Mouse (Mus musculus) adrenal gland, postnatal 4 days (tissue): ENCODE results near the gene Prdx2. TPM values are rescaled to one million over a fixed set of nuclear protein-coding genes. Genes with fewer than 3 reads are reported as not detected.

Experiments used
- DNase-seq, 2 experiments: peaks; one replicate each; pipeline ENCODE4 v3.0.0; 2021 to 2022; ENCODE audit warnings: low spot score in 2 of 2, mixed read lengths in 2 of 2
- microRNA-seq: library from miRNA; unstranded; fragments of <30 nt; microRNA quantifications from one replicate; pipeline ENCODE4 v1.2.0, GENCODE M21; 2021
- total RNA-seq, 2 experiments: library from RNA; stranded (reverse); gene quantifications; 2 replicates each; pipeline ENCODE4 v1.2.3; 2021

Prdx2 gene
- total RNA-seq, 2 experiments from 2014 or later: 617 to 655 TPM

GRCm38 (mm10) chr8:84995680-84996079 lies 26.3 kb downstream of the Prdx2 start:
- DNase-seq: no peak

- no peak for DNase-seq
Observed at GRCm38 (mm10) chr8:84996978-84997377, 27.6 kb downstream of the Prdx2 start.

- peak; percentile 71 to 76 for DNase-seq
Observed at GRCm38 (mm10) chr8:84997649-84998295, 28.4 kb downstream of the Prdx2 start.

GRCm38 (mm10) chr8:85007686-85008085 lies 38.3 kb downstream of the Prdx2 start:
- DNase-seq: no peak

GRCm38 (mm10) chr8:85011242-85011641 lies 41.9 kb downstream of the Prdx2 start:
- no peak for DNase-seq

- peak in 1 of 2 experiments; percentile 56 for DNase-seq
Observed at GRCm38 (mm10) chr8:85013230-85013840, 43.9 kb downstream of the Prdx2 start.

GRCm38 (mm10) chr8:85014431-85014830 lies 45.0 kb downstream of the Prdx2 start, which contains the start of gene Best2:
Best2 (minus strand) TSS chr8:85014531.
- no peak for DNase-seq

GRCm38 (mm10) chr8:85016724-85017123 lies 47.3 kb downstream of the Prdx2 start:
- no peak for DNase-seq

- DNase-seq: no peak
Observed at GRCm38 (mm10) chr8:85017209-85017608, 47.8 kb downstream of the Prdx2 start.

- DNase-seq: no peak
Observed at GRCm38 (mm10) chr8:85021514-85022055, 52.2 kb downstream of the Prdx2 start.

- no peak for DNase-seq
Observed at GRCm38 (mm10) chr8:85023846-85024245, 54.5 kb downstream of the Prdx2 start.

Small RNA genes lying within 50 kb of the gene (microRNA-seq; reads per million reads assigned to microRNA genes)
- gene Gm24197: not detected

Other genes with a start within 250 kb of the Prdx2 start
- 1 to 10 TPM; 1.2 TPM for gene G430095P16Rik, start 246.6 kb upstream of the Prdx2 start, total RNA-seq
- gene Nfix, start 169.2 kb upstream of the Prdx2 start, total RNA-seq: 100 to 1,000 TPM; 134 to 137 TPM
- gene Dand5, start 146.8 kb upstream of the Prdx2 start, total RNA-seq: 1 to 10 TPM; 5.7 to 6.7 TPM
- 10 to 100 TPM; 46.9 to 48.0 TPM for gene Gadd45gip1, start 138.1 kb upstream of the Prdx2 start, total RNA-seq
- gene Rad23a, start 128.9 kb upstream of the Prdx2 start, total RNA-seq: 10 to 100 TPM; 86.4 to 93.8 TPM
- 100 to 1,000 TPM; 480 to 531 TPM for gene Calr, start 122.7 kb upstream of the Prdx2 start, total RNA-seq
- 10 to 100 TPM; 61.0 to 63.6 TPM for gene Farsa, start 112.6 kb upstream of the Prdx2 start, total RNA-seq
- gene Syce2, start 97.5 kb upstream of the Prdx2 start, total RNA-seq: 10 to 100 TPM; 20.0 to 22.5 TPM
- 10 to 100 TPM; 55.0 to 56.0 TPM for gene Gcdh, start 75.7 kb upstream of the Prdx2 start, total RNA-seq
- 1 to 10 TPM; 2.7 to 6.8 TPM for gene Klf1, start 67.7 kb upstream of the Prdx2 start, total RNA-seq
- gene Dnase2a, start 61.0 kb upstream of the Prdx2 start, total RNA-seq: 10 to 100 TPM; 10.4 to 11.5 TPM
- gene Mast1, start 32.2 kb upstream of the Prdx2 start, total RNA-seq: 1 to 10 TPM; 8.3 to 8.5 TPM
- under 1 TPM; 0.23 to 0.31 TPM for gene Rtbdn, start 22.6 kb upstream of the Prdx2 start, total RNA-seq
- not detected for gene Gm49661, start 154 bp upstream of the Prdx2 start, total RNA-seq
- 100 to 1,000 TPM; 122 to 138 TPM for gene Rnaseh2a, start 180 bp downstream of the Prdx2 start, total RNA-seq
- 10 to 100 TPM; 26.1 to 28.9 TPM for gene Junb, start 9.1 kb downstream of the Prdx2 start, total RNA-seq
- gene Hook2, start 21.0 kb downstream of the Prdx2 start, total RNA-seq: 10 to 100 TPM; 10.6 to 13.8 TPM
- not detected for gene Best2, start 44.9 kb downstream of the Prdx2 start, total RNA-seq
- 10 to 100 TPM; 77.7 to 83.2 TPM for gene Asna1, start 55.7 kb downstream of the Prdx2 start, total RNA-seq
- gene Trir, start 57.2 kb downstream of the Prdx2 start, total RNA-seq: 100 to 1,000 TPM; 179 to 188 TPM
- 10 to 100 TPM; 70.8 to 86.8 TPM for gene Tnpo2, start 67.3 kb downstream of the Prdx2 start, total RNA-seq
- 10 to 100 TPM; 36.5 to 39.8 TPM for gene Fbxw9, start 90.5 kb downstream of the Prdx2 start, total RNA-seq
- gene Gm5741, start 98.4 kb downstream of the Prdx2 start, total RNA-seq: not detected
- 10 to 100 TPM; 43.0 to 48.2 TPM for gene Dhps, start 102.2 kb downstream of the Prdx2 start, total RNA-seq
- 10 to 100 TPM; 77.8 to 80.6 TPM for gene Wdr83os, start 111.2 kb downstream of the Prdx2 start, total RNA-seq
- gene Wdr83, start 111.7 kb downstream of the Prdx2 start, total RNA-seq: 10 to 100 TPM; 31.2 to 33.8 TPM
- 10 to 100 TPM; 69.1 to 69.2 TPM for gene Man2b1, start 113.7 kb downstream of the Prdx2 start, total RNA-seq
- 1 to 10 TPM; 3.7 to 4.3 TPM for gene Zfp791, start 153.5 kb downstream of the Prdx2 start, total RNA-seq
- gene Cks1brt, start 182.3 kb downstream of the Prdx2 start, total RNA-seq: not detected